Mouse (Mus musculus) liver (tissue): Measurements from ENCODE around the gene Ereg.
A peak's percentile ranks its signal among the peaks of the same experiment; 100 is the strongest.

Source experiments
- DNase-seq: peaks from one replicate; pipeline ENCODE4 v3.0.0-alpha.2; 2020; ENCODE audit warnings: mixed read lengths

Gene Ereg

GRCm38 (mm10) chr5:91113967-91114366 is 39.5 kb downstream of the Ereg start:
- DNase-seq, result no peak

DNA sequence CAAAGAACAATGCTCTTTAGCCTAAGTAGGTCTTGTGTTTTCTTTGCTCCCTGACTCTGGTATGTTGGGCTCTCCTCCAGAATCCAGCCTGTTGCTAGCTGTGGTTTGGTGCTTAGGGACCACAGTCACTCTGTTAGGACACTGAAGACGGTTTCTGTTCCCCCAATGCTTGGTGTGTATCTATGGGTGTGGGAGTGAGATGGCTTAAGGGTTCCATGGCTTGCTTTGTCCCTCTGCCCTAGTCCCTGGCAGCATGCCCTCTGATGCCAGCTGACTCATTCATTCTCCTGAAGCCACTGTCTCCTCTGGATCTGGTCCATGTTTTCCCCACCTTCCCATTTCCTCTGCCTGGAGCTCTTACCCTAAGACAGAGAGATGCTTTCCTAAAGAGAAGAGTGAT is 40.2 kb downstream of the Ereg start:
- DNase-seq, result no peak

- DNase-seq, result no peak
Observed at GRCm38 (mm10) chr5:91118618-91119017, 44.2 kb downstream of the Ereg start.

DNA sequence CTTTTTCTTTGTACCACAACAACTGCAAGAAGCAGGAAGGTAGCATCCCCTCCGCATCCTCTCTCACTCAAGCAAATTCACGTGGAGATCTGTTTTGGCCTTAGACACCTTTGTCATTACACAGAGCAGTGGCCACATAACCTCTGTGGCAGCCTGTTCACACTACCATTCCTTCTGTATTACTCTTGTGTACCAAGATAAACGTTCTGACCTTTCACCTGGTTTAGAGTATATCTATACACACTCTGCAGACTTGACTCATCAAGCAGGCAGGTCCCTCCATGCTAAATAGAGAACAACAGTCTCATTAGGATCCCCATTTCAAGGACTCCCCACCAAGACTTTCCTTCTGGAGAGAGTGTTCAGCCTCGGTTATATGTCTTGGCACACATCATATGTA is 49.0 kb downstream of the Ereg start:
- no peak for DNase-seq

GRCm38 (mm10) chr5:91124140-91124539 is 49.7 kb downstream of the Ereg start:
- DNase-seq, result no peak

GRCm38 (mm10) chr5:91126623-91127022 is 52.2 kb downstream of the Ereg start:
- DNase-seq, result no peak

DNA sequence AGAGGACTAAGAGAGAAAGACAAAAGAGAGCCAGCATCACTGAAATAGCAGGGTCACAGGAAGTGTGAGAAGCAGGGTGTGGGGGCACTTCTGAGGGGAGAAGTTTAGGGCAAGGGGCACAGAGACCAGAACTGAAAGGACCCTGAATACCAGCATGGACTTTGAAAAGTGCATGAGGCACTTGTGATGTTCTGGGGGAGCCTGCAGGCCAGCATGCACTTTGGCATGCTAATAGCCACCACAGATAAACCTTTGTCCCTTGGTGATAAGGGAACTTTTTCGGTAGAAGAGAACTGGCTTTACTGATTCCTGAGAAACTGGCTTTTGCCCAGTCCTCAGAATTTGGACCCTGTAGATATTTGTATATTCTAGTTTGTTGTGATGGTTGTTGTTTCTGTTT is 60.5 kb downstream of the Ereg start:
- no peak for DNase-seq

DNA sequence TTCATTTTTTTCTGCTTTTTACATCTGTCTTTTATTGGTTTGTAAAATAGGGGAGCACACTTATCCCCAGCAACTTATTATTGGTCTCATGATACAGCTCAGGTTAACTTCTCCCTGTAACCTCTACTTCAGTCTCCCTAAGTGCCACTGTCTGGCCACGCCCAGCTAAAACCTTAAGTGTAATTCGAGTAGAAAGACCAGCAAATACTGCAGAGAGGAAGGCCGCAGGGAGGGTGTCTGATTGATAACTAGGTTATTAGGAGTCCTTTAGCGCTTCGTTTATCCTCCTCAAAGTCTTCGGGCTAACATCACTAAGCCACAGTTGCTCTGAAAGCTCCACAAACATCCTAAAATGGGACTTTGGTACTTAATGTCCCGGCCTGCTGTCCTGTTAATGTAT is 64.5 kb downstream of the Ereg start:
- no peak for DNase-seq

DNA sequence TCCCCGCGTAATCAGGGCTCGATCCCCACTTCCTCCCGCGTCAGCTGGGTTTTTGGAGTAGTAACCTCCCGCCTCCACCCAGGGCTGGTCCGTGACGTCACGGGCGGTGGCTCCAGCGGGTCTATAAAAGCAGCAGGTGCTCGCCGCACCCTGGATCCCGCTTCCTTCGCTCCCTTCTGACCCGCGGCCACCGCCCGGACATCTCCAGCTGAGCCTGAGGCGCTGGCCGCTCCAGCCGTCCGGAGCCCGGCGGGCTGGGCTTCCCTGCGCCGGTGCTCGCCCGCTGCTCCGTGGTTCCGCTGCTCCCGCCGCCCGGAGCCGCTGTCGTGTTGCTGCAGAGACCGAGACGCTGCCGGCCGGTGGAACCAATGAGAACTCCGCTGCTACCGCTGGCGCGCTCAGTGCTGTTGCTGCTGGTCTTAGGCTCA is 65.0 kb downstream of the Ereg start, which contains the start of gene Areg:
Gene Areg, plus strand, starts transcription at position 154 of the 428 bp plus-strand sequence.
- DNase-seq, result peak; percentile 27

DNA sequence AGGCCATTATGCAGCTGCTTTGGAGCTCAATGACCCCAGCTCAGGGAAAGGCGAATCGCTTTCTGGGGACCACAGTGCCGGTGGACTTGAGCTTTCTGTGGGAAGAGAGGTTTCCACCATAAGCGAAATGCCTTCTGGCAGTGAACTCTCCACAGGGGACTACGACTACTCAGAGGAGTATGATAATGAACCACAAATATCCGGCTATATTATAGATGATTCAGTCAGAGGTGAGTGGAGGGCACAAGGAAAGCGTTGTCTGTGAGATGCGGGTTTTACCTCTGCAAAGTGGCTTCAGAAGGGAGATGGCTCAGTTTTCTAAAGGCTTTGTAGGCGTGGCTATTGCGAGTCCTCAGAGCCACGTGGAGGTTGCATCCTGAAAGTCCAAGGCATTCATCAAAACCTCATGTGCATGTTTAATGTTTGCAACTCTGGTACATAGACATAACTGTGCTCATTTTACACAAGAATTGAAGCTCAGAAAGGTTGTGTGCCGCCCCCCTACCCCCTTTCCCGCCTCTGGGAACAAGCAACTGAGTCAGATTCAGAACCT is 66.5 kb downstream of the Ereg start:
- no peak for DNase-seq
